Mouse (Mus musculus): ENCODE measurements at regions not wholly inside any gene's neighbourhood (a gene's known extent, or its start where the extent isn't known, plus 50 kb on each side); places are given as distances from the start of the nearest gene placed in this dataset.
A peak's percentile ranks its signal among the peaks of the same experiment; 100 is the strongest.

DNA sequence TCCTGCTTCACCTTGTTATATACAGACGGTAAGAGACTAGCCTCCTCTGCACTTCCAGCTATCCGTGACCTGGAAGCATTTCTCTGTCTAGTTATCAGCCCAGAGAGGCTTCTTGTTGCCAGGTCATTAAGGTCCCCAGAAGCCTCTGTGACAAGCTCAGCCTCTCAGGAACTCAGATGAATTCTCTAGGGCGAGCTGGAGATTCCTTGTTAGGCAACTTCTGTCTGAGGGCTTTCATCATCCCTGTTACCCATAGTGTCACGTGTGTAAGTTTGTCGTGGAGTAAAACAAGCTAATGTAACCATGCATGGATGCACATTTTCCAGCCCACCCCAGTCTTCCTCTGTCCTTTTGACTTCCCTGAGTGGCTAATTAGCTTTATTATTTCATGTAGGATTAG, 126.3 kb upstream of the Ednra start:
- ATAC-seq, result no peak

- ATAC-seq, result no peak
These were observed 146.0 kb upstream of the Ednra start for GRCm38 (mm10) chr8:77870264-77870663.

DNA sequence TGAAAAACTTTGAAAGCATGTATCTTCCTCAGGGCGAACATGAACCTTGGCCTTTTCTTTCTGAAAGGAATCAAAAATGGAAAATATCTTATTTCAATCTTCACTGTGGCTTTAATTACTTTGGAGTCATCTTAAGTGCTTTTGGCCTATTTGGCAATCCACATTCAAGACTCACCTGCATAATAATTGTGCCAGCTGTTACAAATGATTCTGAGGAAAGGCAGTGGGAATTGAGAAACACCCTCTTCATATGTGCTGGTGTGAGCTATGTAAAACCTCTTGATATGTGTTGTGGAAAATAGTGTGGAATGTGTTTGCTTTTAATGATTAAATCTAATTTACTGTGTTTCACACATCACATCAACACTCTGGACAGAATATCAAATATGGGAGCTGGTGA, 148.5 kb upstream of the Ednra start:
- no peak for ATAC-seq

- no peak for ATAC-seq
These were observed 195.5 kb upstream of the Ednra start for GRCm38 (mm10) chr8:77919776-77920175.

DNA sequence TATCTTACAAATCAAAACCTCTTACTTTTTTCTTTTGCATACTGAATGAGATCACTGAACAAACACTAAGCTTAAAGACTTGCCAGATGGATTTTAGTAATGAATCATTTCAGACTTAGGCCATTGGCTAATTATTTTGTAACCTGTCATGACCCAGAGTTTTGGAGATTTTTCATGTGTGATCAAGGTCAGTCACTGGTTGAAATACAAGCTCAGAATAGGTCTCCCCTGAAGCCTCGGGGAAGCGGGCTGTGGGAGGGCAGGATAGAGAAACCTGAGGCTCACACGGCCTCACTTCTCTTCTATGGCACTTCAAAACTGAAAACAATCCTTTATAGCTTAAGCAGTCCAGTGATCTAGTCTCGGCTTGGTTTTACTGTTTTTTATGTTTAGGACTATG, 197.6 kb upstream of the Ednra start:
- no peak for ATAC-seq

DNA sequence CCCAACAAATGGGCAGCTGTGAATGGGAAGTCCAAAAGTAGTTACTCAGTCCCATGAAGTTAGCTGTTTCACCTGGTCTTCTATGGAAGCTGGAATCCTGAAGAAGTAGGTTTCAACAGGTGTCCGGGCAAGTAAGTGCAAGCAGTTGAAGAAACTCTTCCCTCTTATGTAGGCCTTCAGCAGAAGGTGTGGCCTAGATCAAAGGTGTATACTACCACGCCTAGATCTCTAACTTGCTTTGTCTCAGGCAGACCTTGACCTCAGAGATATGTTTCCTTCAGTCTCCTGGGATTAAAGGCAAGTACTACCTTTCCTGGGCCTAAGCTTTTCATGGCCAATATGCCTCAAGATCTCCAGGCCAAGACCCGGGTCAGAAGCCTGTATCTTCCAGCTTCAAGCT, 223.4 kb upstream of the Ednra start:
- no peak for ATAC-seq

DNA sequence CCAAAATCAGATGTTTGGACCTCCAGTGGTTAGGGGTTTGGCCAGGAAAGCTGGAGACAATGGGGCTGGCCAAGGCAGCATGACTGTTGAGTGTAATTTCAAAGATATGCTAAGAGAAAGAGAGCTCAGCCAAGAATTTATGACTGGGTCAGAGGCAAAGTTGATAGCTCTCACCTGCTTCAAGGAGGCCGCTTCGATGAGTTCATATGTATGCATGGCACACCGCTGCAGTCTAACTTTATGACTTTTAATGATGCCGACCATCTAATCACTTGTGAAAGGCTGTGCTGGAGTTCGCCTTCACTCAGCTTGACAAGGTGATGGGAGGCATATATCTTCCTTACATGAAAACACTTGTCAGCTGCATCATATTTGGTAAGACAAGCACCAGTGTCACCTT, 225.4 kb upstream of the Ednra start:
- no peak for ATAC-seq

DNA sequence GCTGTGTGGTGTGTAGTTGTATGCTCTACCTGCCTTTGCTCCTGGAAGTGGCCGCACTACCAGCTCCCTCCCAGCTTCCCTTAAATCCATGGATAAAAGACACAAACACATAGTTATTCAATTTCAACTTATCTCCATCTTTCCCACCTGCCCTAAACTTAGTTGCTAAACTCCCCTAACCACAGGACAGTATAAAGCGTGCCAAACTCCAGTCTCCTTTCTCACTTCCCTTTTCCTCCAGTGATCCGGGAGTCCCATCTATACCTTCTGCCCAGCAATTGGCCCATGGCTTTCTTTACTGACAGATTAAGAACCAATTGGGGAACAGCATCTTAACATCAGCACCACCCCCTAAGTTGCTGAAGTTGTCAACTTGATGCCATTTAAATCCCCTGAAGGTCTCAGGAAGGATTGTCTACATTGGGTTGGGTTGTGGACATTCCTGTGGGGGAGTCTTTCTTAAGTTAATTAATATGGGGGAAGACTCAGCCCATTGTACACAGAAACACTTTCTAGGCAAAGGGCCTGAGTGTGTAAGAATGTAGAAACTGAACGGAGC, 234.6 kb upstream of the Ednra start:
- ATAC-seq, result no peak

DNA sequence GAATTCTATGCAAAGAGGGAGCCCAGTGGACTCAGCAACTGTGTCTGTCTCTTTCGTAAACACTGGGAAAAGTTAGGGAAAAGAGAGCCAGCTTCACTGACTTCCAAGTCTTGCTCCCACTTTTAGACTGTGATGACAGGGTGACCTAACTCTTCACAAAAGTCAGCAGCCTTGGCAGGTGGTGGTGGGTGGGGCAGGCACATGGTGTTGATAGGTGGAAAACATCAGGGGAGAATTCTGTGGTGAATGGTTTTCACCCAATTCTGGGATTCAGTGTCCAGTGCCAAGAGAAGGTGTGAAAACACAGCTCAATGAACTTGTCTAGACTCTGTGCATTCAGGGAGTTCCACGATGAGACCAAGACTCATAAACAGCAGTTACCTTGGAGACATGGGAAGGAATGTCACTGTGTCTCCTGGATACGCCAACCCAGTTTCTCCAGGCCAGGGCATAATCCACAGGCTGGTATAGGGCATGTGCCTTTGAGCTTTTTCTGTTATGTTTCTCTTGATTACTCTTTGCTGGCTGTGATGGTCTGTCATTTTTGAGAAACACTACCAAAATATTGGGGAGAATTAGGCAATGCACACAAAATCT, 238.9 kb upstream of the Ednra start:
- ATAC-seq, result no peak

DNA sequence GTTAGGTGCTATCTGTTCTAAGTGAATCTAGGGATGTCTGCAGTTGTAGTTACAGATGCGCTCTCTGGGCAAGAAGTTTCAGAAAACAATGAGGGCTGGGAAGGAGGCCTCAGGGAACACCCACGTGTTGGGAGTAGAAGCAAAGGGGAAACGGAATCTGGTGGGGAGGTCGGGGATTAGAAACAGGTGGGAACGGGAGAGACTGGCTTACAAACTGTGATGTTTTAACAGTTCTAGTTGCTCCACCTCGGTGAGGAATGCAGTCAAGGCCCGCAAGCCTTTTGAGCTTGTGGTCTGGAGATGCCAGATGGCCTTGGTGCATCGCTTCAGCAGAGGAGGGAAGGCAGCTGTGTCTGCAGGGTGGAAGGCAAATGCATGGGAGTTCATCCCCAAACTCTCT, 242.7 kb upstream of the Ttc29 start:
- ATAC-seq, result no peak

DNA sequence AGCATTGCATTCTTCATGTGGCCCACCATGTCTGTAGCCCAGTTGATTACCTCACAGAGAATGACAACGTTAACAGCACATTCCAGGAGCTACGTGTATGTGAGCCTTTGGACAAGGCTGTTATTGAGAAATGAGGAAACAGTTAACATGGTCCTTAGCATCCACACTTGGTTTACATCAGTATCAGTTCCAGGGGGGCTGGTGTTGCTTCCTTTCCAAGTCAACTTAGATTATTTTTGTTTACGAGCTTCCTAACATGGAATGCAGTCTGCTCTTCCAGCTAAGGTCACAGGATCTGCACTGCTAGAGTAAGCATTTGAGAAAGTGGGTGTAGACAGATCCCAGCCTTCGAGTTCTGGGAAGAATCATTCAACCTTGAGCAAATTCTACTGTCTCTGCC, 239.4 kb upstream of the Ttc29 start:
- no peak for ATAC-seq

- no peak for ATAC-seq
These were observed 234.0 kb upstream of the Ttc29 start for GRCm38 (mm10) chr8:77979106-77979505.

- ATAC-seq, result no peak
These were observed 232.4 kb upstream of the Ttc29 start for GRCm38 (mm10) chr8:77980701-77981100.

- no peak for ATAC-seq
These were observed 231.1 kb upstream of the Ttc29 start for GRCm38 (mm10) chr8:77982031-77982430.

GRCm38 (mm10) chr8:77983476-77983875, 229.6 kb upstream of the Ttc29 start:
- no peak for ATAC-seq

GRCm38 (mm10) chr8:77987237-77987636, 225.9 kb upstream of the Ttc29 start:
- no peak for ATAC-seq

- ATAC-seq, result no peak
These were observed 224.6 kb upstream of the Ttc29 start for GRCm38 (mm10) chr8:77988291-77989056.

GRCm38 (mm10) chr8:77991050-77991449, 222.0 kb upstream of the Ttc29 start:
- ATAC-seq, result no peak

- no peak for ATAC-seq
These were observed 212.8 kb upstream of the Ttc29 start for GRCm38 (mm10) chr8:78000303-78000702.

- no peak for ATAC-seq
These were observed 211.4 kb upstream of the Ttc29 start for GRCm38 (mm10) chr8:78001656-78002055.

DNA sequence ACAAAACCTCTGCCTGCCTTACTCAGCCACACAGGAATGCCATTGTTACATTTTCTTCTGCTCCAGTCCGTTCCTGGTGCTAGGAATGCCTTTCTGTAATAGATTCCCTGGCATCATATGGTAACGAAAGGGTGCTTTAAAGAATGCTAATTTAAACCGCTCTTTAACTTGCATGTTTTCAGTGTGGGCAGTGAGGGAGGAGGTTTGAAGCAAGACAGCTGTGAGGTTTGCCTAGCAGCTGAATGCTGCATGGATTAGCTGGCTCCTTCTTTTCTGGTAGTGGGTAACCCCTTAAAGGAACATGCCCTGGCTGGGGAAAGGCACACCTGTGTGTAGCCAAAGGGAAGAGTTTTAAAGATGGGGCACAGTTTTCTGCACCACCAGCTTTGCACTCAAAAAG, 211.0 kb upstream of the Ttc29 start:
- ATAC-seq, result no peak

GRCm38 (mm10) chr8:78003888-78004543, 209.1 kb upstream of the Ttc29 start:
- peak; percentile 68 for ATAC-seq

- ATAC-seq, result no peak
These were observed 208.2 kb upstream of the Ttc29 start for GRCm38 (mm10) chr8:78004891-78005290.

GRCm38 (mm10) chr8:78013101-78013500, 200.0 kb upstream of the Ttc29 start:
- ATAC-seq, result no peak

Data from CD4-positive, CD25-positive, alpha-beta regulatory T cell, adult 4 months (primary cell).